Mouse (Mus musculus) lung, postnatal 0 days (tissue): Measurements from ENCODE around the gene Zfp512b. TPM values are rescaled to one million over a fixed set of nuclear protein-coding genes. Genes with fewer than 3 reads are reported as not detected.
A peak's percentile ranks its signal among the peaks of the same experiment; 100 is the strongest.

Experiments used
- ATAC-seq: fragments of 200-750 bp; cut with Nextera tagmentation; 2 replicates; pipeline ENCODE4 v1.8.0; 2017; ENCODE audit warnings: moderate library complexity
- DNase-seq: peaks from one replicate; pipeline ENCODE4 v3.0.0-alpha.2; 2016; ENCODE audit warnings: low spot score
- H3K27ac ChIP-seq: fragments of 300-500 bp; sonication (generic); 2 replicates; pipeline ENCODE4 v1.5.1; 2014; ENCODE audit warnings: antibody characterized with exemption, mild to moderate bottlenecking, low read length, mixed read lengths
- H3K27me3 ChIP-seq: fragments of 300-500 bp; sonication (generic); replicated peaks from 2 replicates; pipeline ENCODE4 v1.6.1; 2014; ENCODE audit warnings: low read length, mixed read lengths; ENCODE audit not compliant: insufficient read depth
- H3K36me3 ChIP-seq: fragments of 300-500 bp; sonication (generic); 2 replicates; pipeline ENCODE4 v1.6.1; 2014; ENCODE audit warnings: low read length, mixed read lengths; ENCODE audit not compliant: insufficient read depth
- H3K4me1 ChIP-seq: fragments of 300-500 bp; sonication (generic); 2 replicates; pipeline ENCODE4 v1.6.1; 2014; ENCODE audit warnings: antibody characterized with exemption, low read depth, low read length, mixed read lengths; ENCODE audit not compliant: insufficient read depth
- H3K4me2 ChIP-seq: fragments of 300-500 bp; sonication (generic); replicated peaks from 2 replicates; pipeline ENCODE4 v1.6.1; 2014; ENCODE audit warnings: low read depth, mild to moderate bottlenecking, low read length, moderate library complexity, mixed read lengths
- H3K4me3 ChIP-seq: fragments of 300-500 bp; sonication (generic); 2 replicates; pipeline ENCODE4 v1.5.1; 2014; ENCODE audit warnings: low read depth, low read length
- H3K9ac ChIP-seq: fragments of 300-500 bp; sonication (generic); replicated peaks from 2 replicates; pipeline ENCODE4 v1.6.1; 2014; ENCODE audit warnings: low read depth, mild to moderate bottlenecking
- H3K9me3 ChIP-seq: fragments of 300-500 bp; sonication (generic); 2 replicates; pipeline ENCODE4 v1.6.1; 2016; ENCODE audit warnings: low read length, mixed read lengths
- CTCF ChIP-seq: IDR thresholded peaks from 2 replicates; pipeline ENCODE4 v1.5.1; 2016; ENCODE audit warnings: antibody characterized with exemption, mild to moderate bottlenecking
- EP300 ChIP-seq: IDR thresholded peaks from 2 replicates; pipeline ENCODE4 v1.6.1; 2016; ENCODE audit warnings: antibody characterized with exemption, mild to moderate bottlenecking, control low read depth
- WGBS: fragments of 180-500 bp; shearing (Covaris S2); extraction: QIAGEN DNeasy Blood & Tissue Kit; methylation state at CpG from one replicate; pipeline ENCODE4 v1.1.7; 2014; 5-methylcytosine and 5-hydroxymethylcytosine counted together
- polyA plus RNA-seq: library from polyadenylated mRNA; unstranded; fragments of >200 nt; fragmentation: Nextera tagmentation; extraction: Ambion mirVana; gene quantifications from 2 replicates; pipeline ENCODE4 v1.2.1, GENCODE M21; 2015

Zfp512b gene
- polyA plus RNA-seq, 1 experiment from 2014 or later, result 24.4 TPM

GRCm38 (mm10) chr2:181586124-181586523, 6.5 kb downstream of the Zfp512b start:
- no peak for ATAC-seq

GRCm38 (mm10) chr2:181585506-181585905, 7.1 kb downstream of the Zfp512b start:
- TF ChIP-seq EP300 (no peak), CTCF (no peak)
- DNase-seq (no peak), ATAC-seq (no peak)
- Histone ChIP-seq H3K27ac (no peak overlapping the region), H3K4me3 (no peak overlapping the region), H3K36me3 (0 out of 2 replicates have a peak, but pooled peaks cover 17% of the 10 kb centered on the region), H3K4me2 (no peak overlapping the region), H3K9me3 (no peaks in the 10 kb centered on the region), H3K4me1 (peaks cover 4% of the 10 kb centered on the region), H3K9ac (no peak overlapping the region), H3K27me3 (no peaks in the 10 kb centered on the region)
- WGBS, result 90% methylated on average over 5 of the region's 5 CpGs

More at GRCm38 (mm10) chr2:181586124-181586523, 6.5 kb downstream of the Zfp512b start:
- Histone ChIP-seq H3K27me3 (no peaks in the 10 kb centered on the region), H3K4me2 (no peak overlapping the region), H3K4me3 (no peak overlapping the region), H3K9me3 (no peaks in the 10 kb centered on the region), H3K36me3 (0 out of 2 replicates have a peak, but pooled peaks cover 17% of the 10 kb centered on the region), H3K4me1 (peaks cover under 1% of the 10 kb centered on the region), H3K9ac (no peak overlapping the region), H3K27ac (no peak overlapping the region)
- TF ChIP-seq EP300, result no peak
- TF ChIP-seq CTCF, result no peak
- WGBS, result 95% methylated on average over 3 of the region's 3 CpGs
- DNase-seq, result no peak

DNA sequence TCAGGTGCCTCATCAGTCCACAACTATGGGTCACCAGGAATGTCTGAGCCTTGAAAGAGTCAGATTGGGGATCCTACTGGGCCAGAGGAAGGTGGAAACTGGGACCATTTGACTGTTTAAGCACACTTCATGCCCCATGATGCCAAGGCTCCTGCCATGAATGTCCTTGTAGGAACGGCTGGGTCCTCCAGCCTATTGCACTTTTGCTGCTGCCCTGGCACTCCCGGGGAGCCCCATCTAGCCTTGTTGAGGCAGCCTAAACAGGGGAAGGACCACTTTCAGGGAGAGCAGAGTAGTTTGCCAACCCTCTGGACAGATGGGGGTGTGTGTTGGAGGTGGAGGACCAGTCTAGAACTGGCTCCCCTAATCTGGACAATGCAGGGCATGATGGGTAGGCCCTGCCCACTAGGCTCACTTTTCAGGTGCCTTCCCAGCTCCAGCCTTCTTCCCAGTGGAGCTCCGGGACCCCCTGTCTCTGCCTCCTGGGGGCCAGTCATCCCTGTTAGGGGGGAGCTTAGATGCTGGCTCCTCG, 8.1 kb downstream of the Zfp512b start, which contains the start of gene Uckl1:
Gene Uckl1 (minus strand): TSS at position 482 of the 532 bp plus-strand sequence.
- H3K9me3 ChIP-seq, result no peaks in the 10 kb centered on the region
- H3K4me3 ChIP-seq, result no peak within 1 kb of the TSS
- no peak within 1 kb of the TSS for H3K9ac ChIP-seq
- no peak for DNase-seq
- H3K4me1 ChIP-seq, result peaks cover 9% of the 10 kb centered on the region
- WGBS, result 88% methylated on average over 4 of the region's 4 CpGs
- ATAC-seq, result no peak
- H3K36me3 ChIP-seq, result 0 out of 2 replicates have a peak, but pooled peaks cover 17% of the 10 kb centered on the region
- no peak within 1 kb of the TSS for H3K4me2 ChIP-seq
- TF ChIP-seq EP300, result no peak
- no peak for TF ChIP-seq CTCF
- no peak within 1 kb of the TSS for H3K27ac ChIP-seq
- H3K27me3 ChIP-seq, result no peaks in the 10 kb centered on the region

DNA sequence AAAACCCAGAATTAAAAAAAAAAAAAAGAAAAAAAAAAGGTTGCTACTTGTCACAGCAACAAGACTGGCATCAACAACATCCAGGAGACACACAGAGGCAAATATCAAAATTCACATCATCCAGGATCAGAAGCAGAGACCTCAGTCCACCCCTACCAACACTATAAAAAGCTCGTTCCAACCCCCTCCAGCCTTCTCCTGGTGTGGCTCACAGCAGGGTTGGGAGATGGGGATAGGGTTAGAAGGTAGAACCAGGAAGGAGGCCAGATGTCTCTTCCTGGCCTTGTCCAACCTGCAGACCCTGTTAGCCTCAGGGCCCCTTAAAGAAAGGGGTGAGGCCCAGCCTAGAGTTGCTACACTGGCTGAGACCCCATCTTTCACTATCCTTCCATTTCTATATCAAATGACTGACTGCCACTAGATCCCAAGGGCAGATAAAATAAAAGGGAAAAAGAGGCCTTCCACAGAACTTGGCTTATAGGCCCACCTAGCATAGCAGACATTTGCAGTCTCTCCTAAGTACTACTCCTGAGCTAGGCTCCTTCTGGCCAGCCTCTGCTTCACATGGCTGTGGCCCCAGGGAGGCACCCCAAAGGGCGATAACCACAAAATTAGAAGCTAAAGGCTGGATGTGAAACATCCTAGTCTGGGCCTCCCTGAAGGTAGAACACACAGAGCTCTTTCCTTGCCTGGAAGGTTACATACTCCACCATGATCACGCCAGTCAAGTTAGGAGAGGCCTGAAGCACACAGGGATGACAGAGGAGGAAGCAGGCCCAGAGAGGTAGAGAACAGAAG, 8.9 kb downstream of the Zfp512b start:
- H3K4me2 ChIP-seq, result no peak overlapping the region
- 86% methylated on average over 3 of the region's 3 CpGs for WGBS
- H3K9ac ChIP-seq, result no peak overlapping the region
- no peak for DNase-seq
- H3K9me3 ChIP-seq, result no peaks in the 10 kb centered on the region
- no peak for ATAC-seq
- H3K27ac ChIP-seq, result no peak overlapping the region
- no peak overlapping the region for H3K4me3 ChIP-seq
- H3K27me3 ChIP-seq, result no peaks in the 10 kb centered on the region
- H3K4me1 ChIP-seq, result peaks cover 9% of the 10 kb centered on the region
- TF ChIP-seq EP300 (no peak), CTCF (no peak)
- H3K36me3 ChIP-seq, result 0 out of 2 replicates have a peak, but pooled peaks cover 16% of the 10 kb centered on the region

- Histone ChIP-seq H3K36me3 (0 out of 2 replicates have a peak, but pooled peaks cover 9% of the 10 kb centered on the region), H3K9ac (no peak overlapping the region), H3K4me3 (no peak overlapping the region), H3K4me1 (peaks cover 9% of the 10 kb centered on the region), H3K27ac (no peak overlapping the region), H3K9me3 (no peaks in the 10 kb centered on the region), H3K27me3 (no peaks in the 10 kb centered on the region), H3K4me2 (no peak overlapping the region)
- TF ChIP-seq CTCF, result no peak
- no peak for TF ChIP-seq EP300
- WGBS, result 88% methylated on average over 1 of the region's 1 CpGs
- no peak for DNase-seq
- ATAC-seq, result no peak
These were observed 9.7 kb downstream of the Zfp512b start for GRCm38 (mm10) chr2:181582939-181583338.

DNA sequence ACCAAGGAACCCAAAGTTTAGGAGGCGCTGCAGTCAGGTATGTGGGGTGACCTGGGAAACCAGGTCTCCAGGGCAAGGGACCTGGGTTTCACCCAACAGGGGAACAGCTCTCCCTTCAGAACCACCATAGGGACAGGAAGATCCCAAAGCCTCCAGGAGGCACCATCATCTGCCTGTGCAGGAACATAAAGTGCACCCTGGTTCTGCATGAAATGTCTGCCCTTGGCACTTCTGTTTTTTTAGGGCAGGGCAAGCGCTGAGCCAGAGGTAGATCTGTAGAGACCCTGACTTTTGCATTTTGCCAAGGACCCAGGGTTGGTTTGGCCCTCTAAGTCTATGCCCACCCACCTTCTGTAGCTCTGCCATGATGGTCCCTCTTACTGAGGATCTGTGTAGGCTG, 10.2 kb downstream of the Zfp512b start:
- H3K9ac ChIP-seq, result no peak overlapping the region
- ATAC-seq (no peak), DNase-seq (peak; percentile 4)
- H3K27me3 ChIP-seq, result no peaks in the 10 kb centered on the region
- 89% methylated on average over 2 of the region's 2 CpGs for WGBS
- H3K27ac ChIP-seq, result no peak overlapping the region
- H3K4me1 ChIP-seq, result peaks cover 9% of the 10 kb centered on the region
- H3K4me2 ChIP-seq, result no peak overlapping the region; the same call in 1 of the 2 replicates
- 0 out of 2 replicates have a peak, but pooled peaks cover 9% of the 10 kb centered on the region for H3K36me3 ChIP-seq
- TF ChIP-seq EP300 (no peak), CTCF (no peak)
- no peaks in the 10 kb centered on the region for H3K9me3 ChIP-seq
- H3K4me3 ChIP-seq, result no peak overlapping the region
